Mouse (Mus musculus): ENCODE measurements around the gene Abcb11. TPM values are rescaled to one million over a fixed set of nuclear protein-coding genes. Genes with fewer than 3 reads are reported as not detected.

Abcb11 gene
- total RNA-seq, 2 experiments from 2014 or later: not detected

- no peak for ATAC-seq (replicated peaks; ENCODE audit: low FRiP score, poor library complexity, severe bottlenecking)
These were observed 53.4 kb downstream of the Abcb11 start for GRCm38 (mm10) chr2:69288989-69289388.

- no peak for ATAC-seq (replicated peaks; ENCODE audit: low FRiP score, poor library complexity, severe bottlenecking)
These were observed 66.5 kb downstream of the Abcb11 start for GRCm38 (mm10) chr2:69275875-69276274.

GRCm38 (mm10) chr2:69264069-69264618 lies 78.3 kb downstream of the Abcb11 start:
- no peak for ATAC-seq (replicated peaks; ENCODE audit: low FRiP score, poor library complexity, severe bottlenecking)

- ATAC-seq (replicated peaks; ENCODE audit: low FRiP score, poor library complexity, severe bottlenecking): no peak
These were observed 94.1 kb downstream of the Abcb11 start for GRCm38 (mm10) chr2:69248221-69248755.

GRCm38 (mm10) chr2:69247081-69247480 lies 95.3 kb downstream of the Abcb11 start:
- ATAC-seq (replicated peaks; ENCODE audit: low FRiP score, poor library complexity, severe bottlenecking): no peak

- no peak for ATAC-seq (replicated peaks; ENCODE audit: low FRiP score, poor library complexity, severe bottlenecking)
These were observed 97.5 kb downstream of the Abcb11 start for GRCm38 (mm10) chr2:69244924-69245323.

GRCm38 (mm10) chr2:69239315-69239714 lies 103.1 kb downstream of the Abcb11 start:
- no peak for ATAC-seq (replicated peaks; ENCODE audit: low FRiP score, poor library complexity, severe bottlenecking)

GRCm38 (mm10) chr2:69234976-69235678 lies 107.3 kb downstream of the Abcb11 start:
- ATAC-seq (replicated peaks; ENCODE audit: low FRiP score, poor library complexity, severe bottlenecking): no peak

GRCm38 (mm10) chr2:69232101-69232500 lies 110.3 kb downstream of the Abcb11 start:
- no peak for ATAC-seq (replicated peaks; ENCODE audit: low FRiP score, poor library complexity, severe bottlenecking)

- ATAC-seq (replicated peaks; ENCODE audit: low FRiP score, poor library complexity, severe bottlenecking): no peak
These were observed 112.3 kb downstream of the Abcb11 start for GRCm38 (mm10) chr2:69230137-69230536.

- ATAC-seq (replicated peaks; ENCODE audit: low FRiP score, poor library complexity, severe bottlenecking): no peak
These were observed 113.8 kb downstream of the Abcb11 start for GRCm38 (mm10) chr2:69228635-69229034.

- no peak for ATAC-seq (replicated peaks; ENCODE audit: low FRiP score, poor library complexity, severe bottlenecking)
These were observed 115.5 kb downstream of the Abcb11 start for GRCm38 (mm10) chr2:69226876-69227275.

- no peak for ATAC-seq (replicated peaks; ENCODE audit: low FRiP score, poor library complexity, severe bottlenecking)
These were observed 117.7 kb downstream of the Abcb11 start for GRCm38 (mm10) chr2:69224724-69225123.

GRCm38 (mm10) chr2:69222815-69223214 lies 119.6 kb downstream of the Abcb11 start:
- ATAC-seq (replicated peaks; ENCODE audit: low FRiP score, poor library complexity, severe bottlenecking): no peak

GRCm38 (mm10) chr2:69221868-69222416 lies 120.5 kb downstream of the Abcb11 start:
- no peak for ATAC-seq (replicated peaks; ENCODE audit: low FRiP score, poor library complexity, severe bottlenecking)

GRCm38 (mm10) chr2:69215242-69215641 lies 127.2 kb downstream of the Abcb11 start:
- ATAC-seq (replicated peaks; ENCODE audit: low FRiP score, poor library complexity, severe bottlenecking): no peak

GRCm38 (mm10) chr2:69212652-69213051 lies 129.8 kb downstream of the Abcb11 start:
- ATAC-seq (replicated peaks; ENCODE audit: low FRiP score, poor library complexity, severe bottlenecking): no peak

- no peak for ATAC-seq (replicated peaks; ENCODE audit: low FRiP score, poor library complexity, severe bottlenecking)
These were observed 131.6 kb downstream of the Abcb11 start, which contains the start of gene G6pc2 for GRCm38 (mm10) chr2:69210773-69211172. Gene G6pc2 (plus strand): TSS chr2:69211073.

GRCm38 (mm10) chr2:69209684-69210083 lies 132.7 kb downstream of the Abcb11 start:
- ATAC-seq (replicated peaks; ENCODE audit: low FRiP score, poor library complexity, severe bottlenecking): no peak

GRCm38 (mm10) chr2:69206523-69206922 lies 135.9 kb downstream of the Abcb11 start:
- peak; percentile 77 for ATAC-seq (replicated peaks; ENCODE audit: low FRiP score, poor library complexity, severe bottlenecking)

- ATAC-seq (replicated peaks; ENCODE audit: low FRiP score, poor library complexity, severe bottlenecking): peak; percentile 97
These were observed 136.5 kb downstream of the Abcb11 start, which contains the start of gene Spc25 for GRCm38 (mm10) chr2:69205791-69206351. Gene Spc25 (minus strand): TSS chr2:69206194.

Measured in erythroid progenitor cell, adult 5-6 weeks (primary cell).